Mouse (Mus musculus) MEL (cell line): ENCODE results near the gene Dcp1b. TPM values are rescaled to one million over a fixed set of nuclear protein-coding genes. Genes with fewer than 3 reads are reported as not detected.
A peak's percentile ranks its signal among the peaks of the same experiment; 100 is the strongest.
"Not testable (repeated sequence)": the region's sequence is repeated elsewhere in the genome, so short reads cannot be mapped to it uniquely, and the experiment has no call there.

Source experiments
- DNase-seq: peaks from one replicate; pipeline ENCODE4 v3.0.0; 2011; ENCODE audit warnings: low read depth, low spot score
- H3K27ac ChIP-seq: 2 replicates; pipeline ENCODE4 v1.5.1; 2012; ENCODE audit warnings: low read depth, mild to moderate bottlenecking, control low read depth, low read length, moderate library complexity; ENCODE audit not compliant: control insufficient read depth
- H3K27me3 ChIP-seq, 2 experiments: fragments of 150-350 bp in 1 of 2; sonication (generic) in 1 of 2; 2 replicates each; pipeline ENCODE4 v1.6.1; 2012; ENCODE audit warnings: low read length in 2 of 2, mild to moderate bottlenecking in 2 of 2, improper control_type of control experiment in 1 of 2, moderate library complexity in 1 of 2; ENCODE audit not compliant: insufficient read depth in 2 of 2, control insufficient read depth in 1 of 2
- H3K36me3 ChIP-seq, 2 experiments: 2 replicates each; pipeline ENCODE4 v1.6.1; 2012 to 2014; ENCODE audit warnings: low read length in 2 of 2, improper control_type of control experiment in 1 of 2, inconsistent platforms in 1 of 2, mild to moderate bottlenecking in 1 of 2; ENCODE audit not compliant: insufficient read depth in 2 of 2, control insufficient read depth in 1 of 2
- H3K4me1 ChIP-seq, 2 experiments: fragments of 150-350 bp in 1 of 2; sonication (generic) in 1 of 2; 2 replicates each; pipeline ENCODE4 v1.6.1; 2012; ENCODE audit warnings: low read length in 2 of 2, improper control_type of control experiment in 1 of 2, mild to moderate bottlenecking in 1 of 2; ENCODE audit not compliant: insufficient read depth in 2 of 2, control insufficient read depth in 1 of 2
- H3K4me3 ChIP-seq, 2 experiments: fragments of 150-350 bp in 1 of 2; sonication (generic) in 1 of 2; 2 replicates each; pipeline ENCODE4 v1.5.1; 2012; ENCODE audit warnings: low read depth in 2 of 2, low read length in 2 of 2, mild to moderate bottlenecking in 2 of 2, moderate library complexity in 2 of 2, control low read depth in 1 of 2, improper control_type of control experiment in 1 of 2; ENCODE audit not compliant: control insufficient read depth in 1 of 2, insufficient read depth in 1 of 2
- H3K79me2 ChIP-seq: 2 replicates; pipeline ENCODE4 v1.6.1; 2012; ENCODE audit warnings: mild to moderate bottlenecking, low read length, moderate library complexity; ENCODE audit not compliant: control insufficient read depth, poor library complexity, insufficient read depth
- H3K9ac ChIP-seq: 2 replicates; pipeline ENCODE4 v1.6.1; 2012; ENCODE audit warnings: low read depth, mild to moderate bottlenecking, control low read depth, low read length, moderate library complexity; ENCODE audit not compliant: control insufficient read depth, poor library complexity, severe bottlenecking
- H3K9me3 ChIP-seq: fragments of 150-350 bp; sonication (generic); replicated peaks from 2 replicates; pipeline ENCODE4 v1.6.1; 2012; ENCODE audit warnings: mild to moderate bottlenecking, low read length, improper control_type of control experiment, moderate library complexity; ENCODE audit not compliant: insufficient read depth
- BHLHE40 ChIP-seq: IDR thresholded peaks from 2 replicates; pipeline ENCODE4 v1.6.1; 2012; ENCODE audit warnings: low read depth, mild to moderate bottlenecking, inconsistent platforms, low read length, improper control_type of control experiment, borderline replicate concordance
- CHD2 ChIP-seq: IDR thresholded peaks from 2 replicates; pipeline ENCODE4 v1.6.1; 2011; ENCODE audit warnings: low read length, improper control_type of control experiment
- EP300 ChIP-seq, 2 experiments: IDR thresholded peaks; 2 replicates each; pipeline ENCODE4 v1.6.1; 2011; ENCODE audit warnings: improper control_type of control experiment in 2 of 2, low read length in 2 of 2, low read depth in 1 of 2, mild to moderate bottlenecking in 1 of 2
- GATA1 ChIP-seq: IDR thresholded peaks from 2 replicates; pipeline ENCODE4 v1.6.1; 2011; ENCODE audit warnings: low read depth, low read length, improper control_type of control experiment
- KAT2A ChIP-seq: conservative IDR thresholded peaks from 2 replicates; pipeline ENCODE4 v1.6.1; 2012; ENCODE audit warnings: low read depth, low read length, improper control_type of control experiment, inconsistent platforms
- MAFK ChIP-seq: IDR thresholded peaks from 2 replicates; pipeline ENCODE4 v1.6.1; 2011; ENCODE audit warnings: low read depth, mild to moderate bottlenecking, low read length, improper control_type of control experiment, borderline replicate concordance
- MAZ ChIP-seq: IDR thresholded peaks from 2 replicates; pipeline ENCODE4 v1.6.1; 2012; ENCODE audit warnings: low read depth, mild to moderate bottlenecking, inconsistent platforms, low read length, improper control_type of control experiment
- MYB ChIP-seq: IDR thresholded peaks from 2 replicates; pipeline ENCODE4 v1.6.1; 2011; ENCODE audit warnings: mild to moderate bottlenecking, low read depth, low read length, improper control_type of control experiment
- NRF1 ChIP-seq: IDR thresholded peaks from 2 replicates; pipeline ENCODE4 v1.6.1; 2014; ENCODE audit warnings: low read depth, mild to moderate bottlenecking, inconsistent platforms, low read length, improper control_type of control experiment, moderate library complexity; ENCODE audit not compliant: poor library complexity, insufficient read depth, severe bottlenecking
- POLR2A ChIP-seq, 2 experiments: IDR thresholded peaks; 2 replicates each; pipeline ENCODE4 v1.6.1; 2011 to 2012; ENCODE audit warnings: low read length in 2 of 2, mild to moderate bottlenecking in 2 of 2, control low read depth in 1 of 2, improper control_type of control experiment in 1 of 2, low read depth in 1 of 2, moderate library complexity in 1 of 2; ENCODE audit not compliant: control insufficient read depth in 1 of 2, insufficient read depth in 1 of 2, poor library complexity in 1 of 2
- POLR2AphosphoS5 ChIP-seq: IDR thresholded peaks from 2 replicates; pipeline ENCODE4 v1.6.1; 2012; ENCODE audit warnings: low read depth, borderline replicate concordance, mild to moderate bottlenecking, inconsistent platforms, low read length, moderate library complexity, mixed read lengths
- SIN3A ChIP-seq: IDR thresholded peaks from 2 replicates; pipeline ENCODE4 v1.6.1; 2012; ENCODE audit warnings: low read length, improper control_type of control experiment, inconsistent platforms
- SMC3 ChIP-seq: IDR thresholded peaks from 2 replicates; pipeline ENCODE4 v1.6.1; 2011; ENCODE audit warnings: low read depth, low read length, improper control_type of control experiment
- UBTF ChIP-seq: IDR thresholded peaks from 2 replicates; pipeline ENCODE4 v1.6.1; 2012; ENCODE audit warnings: low read depth, mild to moderate bottlenecking, inconsistent platforms, low read length, improper control_type of control experiment, moderate library complexity, borderline replicate concordance; ENCODE audit not compliant: insufficient read depth
- USF2 ChIP-seq, 2 experiments: IDR thresholded peaks; 2 replicates each; pipeline ENCODE4 v1.6.1; 2011 to 2012; ENCODE audit warnings: improper control_type of control experiment in 2 of 2, low read length in 2 of 2, borderline replicate concordance in 1 of 2, inconsistent platforms in 1 of 2, low read depth in 1 of 2, mild to moderate bottlenecking in 1 of 2; ENCODE audit not compliant: insufficient read depth in 1 of 2
- ZC3H11A ChIP-seq: IDR thresholded peaks from 2 replicates; pipeline ENCODE4 v1.6.1; 2012; ENCODE audit warnings: low read depth, mild to moderate bottlenecking, inconsistent platforms, low read length, improper control_type of control experiment
- ZMIZ1 ChIP-seq: IDR thresholded peaks from 2 replicates; pipeline ENCODE4 v1.6.1; 2012; ENCODE audit warnings: low read depth, mild to moderate bottlenecking, inconsistent platforms, low read length, improper control_type of control experiment, moderate library complexity
- ZNF384 ChIP-seq: IDR thresholded peaks from 2 replicates; pipeline ENCODE4 v1.6.1; 2012; ENCODE audit warnings: low read depth, mild to moderate bottlenecking, inconsistent platforms, low read length, improper control_type of control experiment
- polyA plus RNA-seq, 2 experiments: library from polyadenylated mRNA; stranded (reverse) in 1 of 2; unstranded in 1 of 2; fragments of >175 nt in 1 of 2; fragments of >200 nt in 1 of 2; gene quantifications; 2 replicates each; pipeline versions ENCODE4 v1.2.1 to v1.2.4; 2012; ENCODE audit warnings: low replicate concordance in 2 of 2, low read depth in 1 of 2; ENCODE audit not compliant: insufficient read length in 2 of 2, insufficient read depth in 1 of 2, missing spikeins in 1 of 2
- total RNA-seq: library from RNA; depleted of rRNA; stranded (reverse); fragments of 300-350 nt; gene quantifications from 2 replicates; pipeline ENCODE4 v1.2.3, GENCODE M21; 2012

Dcp1b gene
- total and polyA plus RNA-seq, 3 experiments, result 7.9 to 15.7 TPM; not detected in 1

- 0 out of 2 replicates have a peak, but pooled peaks have one; percentile 0 for TF ChIP-seq ZNF384
- TF ChIP-seq, all 39 proteins: peak for 1; not testable (repeated sequence) for 38
- H3K79me2 ChIP-seq, DNase-seq, H3K36me3 ChIP-seq, H3K27me3 ChIP-seq, H3K9ac ChIP-seq, H3K4me1 ChIP-seq, H3K27ac ChIP-seq, H3K4me3 ChIP-seq, H3K9me3 ChIP-seq: not testable (repeated sequence)
Observed at GRCm38 (mm10) chr6:119206006-119206405, 31.0 kb downstream of the Dcp1b start.

DNA sequence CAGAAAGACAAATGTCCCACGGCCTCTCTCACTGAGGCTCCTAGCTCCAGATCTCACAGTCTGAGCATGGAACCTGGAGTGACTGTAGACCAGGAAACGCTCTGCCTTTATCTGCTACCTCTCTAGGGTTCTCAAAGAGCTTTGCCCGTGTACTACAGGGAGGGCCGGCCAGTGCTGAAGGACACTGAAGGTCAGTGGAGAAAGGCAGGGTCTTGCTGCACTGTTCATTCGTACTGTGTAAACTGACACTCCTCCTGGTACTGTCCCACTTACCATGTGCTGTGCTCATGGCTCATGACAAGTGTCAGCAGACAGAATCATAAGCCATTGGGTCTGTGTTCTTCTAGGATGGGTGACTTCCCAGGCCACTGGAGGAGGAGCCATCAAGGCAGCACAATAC, 38.3 kb downstream of the Dcp1b start:
- no peaks in the 10 kb centered on the region for H3K79me2 ChIP-seq
- H3K27me3 ChIP-seq, result no peaks in the 10 kb centered on the region
- H3K9me3 ChIP-seq, result no peaks in the 10 kb centered on the region
- peaks cover 0 to 3% of the 10 kb centered on the region in 2 experiments; a peak in 1 of 4 replicates for H3K36me3 ChIP-seq
- DNase-seq, result no peak
- H3K9ac ChIP-seq, result no peak overlapping the region
- no peak overlapping the region for H3K27ac ChIP-seq
- no peak for TF ChIP-seq USF2 (IDR thresholded peaks at IDR 0.05; ENCODE audit: borderline replicate concordance in 1 of 2, insufficient read depth in 1 of 2, low read depth in 1 of 2, low read length in 2 of 2)
- no peak for TF ChIP-seq NRF1
- TF ChIP-seq CHD2, result no peak
- no peak for TF ChIP-seq MAZ
- no peak for TF ChIP-seq SIN3A
- TF ChIP-seq MAFK, result no peak
- no peak for TF ChIP-seq ZMIZ1
- no peak for TF ChIP-seq POLR2AphosphoS5
- no peak for TF ChIP-seq ZC3H11A
- TF ChIP-seq POLR2A (IDR thresholded peaks at IDR 0.05; ENCODE audit: control insufficient read depth in 1 of 2, insufficient read depth in 1 of 2, low read depth in 1 of 2, low read length in 2 of 2, poor library complexity in 1 of 2), result no peak
- no peak for TF ChIP-seq EP300 (IDR thresholded peaks at IDR 0.05; ENCODE audit: low read depth in 1 of 2, low read length in 2 of 2)
- TF ChIP-seq GATA1, result no peak
- TF ChIP-seq UBTF, result no peak
- no peak for TF ChIP-seq MYB
- TF ChIP-seq SMC3, result no peak
- TF ChIP-seq KAT2A, result no peak
- no peak for TF ChIP-seq BHLHE40
- TF ChIP-seq, all 39 proteins: peak for 0
- Histone ChIP-seq H3K4me3 (no peak overlapping the region), H3K4me1 (no peaks in the 10 kb centered on the region)
